Mouse (Mus musculus): Measurements from ENCODE around the gene Tfeb.

Tfeb gene

GRCm38 (mm10) chr17:47833628-47834481 is 97.0 kb downstream of the Tfeb start:
- DNase-seq = peak; percentile 56 to 64

- peak in 1 of 2 experiments; percentile 65 for DNase-seq
These were observed 97.6 kb downstream of the Tfeb start, which contains the start of gene Mdfi for GRCm38 (mm10) chr17:47834482-47834767. Mdfi (minus strand) TSS chr17:47834691.

- DNase-seq = peak; percentile 65 to 79
These were observed 101.0 kb downstream of the Tfeb start for GRCm38 (mm10) chr17:47837808-47838207.

DNA sequence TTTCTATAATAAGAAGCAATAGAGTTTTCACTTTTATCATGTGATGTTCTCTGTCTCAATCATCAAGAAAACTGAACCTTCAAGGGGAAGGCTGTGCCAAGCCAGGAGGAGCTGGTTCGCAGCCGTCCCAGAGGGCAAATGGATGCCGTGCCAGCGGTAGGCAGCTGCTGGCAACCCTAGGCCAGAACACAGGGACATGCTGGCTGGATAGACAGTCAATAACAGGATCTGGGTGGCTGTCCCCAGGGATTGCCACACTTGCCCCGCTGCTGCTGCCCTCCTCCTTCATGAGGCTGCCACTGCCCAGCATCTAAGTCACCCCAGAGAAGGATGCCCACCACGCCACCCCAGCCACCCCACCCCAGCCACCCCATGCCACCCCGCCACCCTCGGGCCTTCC is 104.7 kb downstream of the Tfeb start:
- no peak for DNase-seq
